Mouse (Mus musculus) layer of hippocampus, adult 2 months (tissue): ENCODE measurements at regions not wholly inside any gene's neighbourhood (a gene's known extent, or its start where the extent isn't known, plus 50 kb on each side); places are given as distances from the start of the nearest gene placed in this dataset.

ENCODE experiments used
- DNase-seq, 2 experiments: peaks; one replicate each; pipeline ENCODE4 v3.0.0; 2022; ENCODE audit warnings: low spot score in 2 of 2
- H3K27ac ChIP-seq: fragments of 200-600 bp; 2 replicates; pipeline ENCODE4 v1.8.1; 2022
- H3K4me3 ChIP-seq: fragments of 200-600 bp; 2 replicates; pipeline ENCODE4 v1.8.1; 2022; ENCODE audit warnings: mild to moderate bottlenecking
- CTCF ChIP-seq: fragments of 200-600 bp; conservative IDR thresholded peaks from 2 replicates; pipeline ENCODE4 v1.8.1; 2022; ENCODE audit warnings: antibody characterized with exemption, mild to moderate bottlenecking, moderate library complexity

GRCm38 (mm10) chr5:102311570-102311969 lies 169.6 kb upstream of the Arhgap24 start:
- H3K27ac ChIP-seq: no peak overlapping the region
- H3K4me3 ChIP-seq: no peak overlapping the region
- TF ChIP-seq CTCF: no peak
- no peak for DNase-seq

DNA sequence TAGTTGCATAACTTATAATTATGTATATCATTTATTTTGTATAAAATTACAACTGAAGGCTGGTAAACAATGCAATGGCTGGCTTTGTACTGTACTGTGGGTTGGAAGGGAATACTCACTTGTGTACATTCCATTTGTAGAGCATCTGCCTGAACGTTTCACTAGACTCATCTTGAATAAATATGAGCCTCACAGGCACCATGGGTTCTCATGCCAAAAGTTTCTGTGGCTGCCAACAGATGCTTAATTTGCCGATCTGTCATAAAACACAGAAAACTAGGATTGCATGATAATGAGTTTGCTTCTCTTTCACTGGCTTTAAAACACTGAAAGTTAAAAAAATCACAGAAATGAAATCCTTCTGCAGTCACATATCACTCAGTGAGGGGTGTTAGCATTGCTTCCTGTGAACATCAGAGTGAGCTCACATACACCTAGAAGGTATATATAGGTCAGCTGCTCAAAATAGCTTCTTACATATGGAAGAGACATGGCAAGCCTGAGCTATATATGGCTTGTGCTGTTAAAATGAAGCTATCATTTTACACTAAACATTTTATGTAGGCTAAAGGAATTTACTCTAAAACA lies 152.9 kb upstream of the Arhgap24 start:
- no peak for TF ChIP-seq CTCF
- no peak overlapping the region for H3K27ac ChIP-seq

GRCm38 (mm10) chr5:102333894-102334293 lies 147.3 kb upstream of the Arhgap24 start:
- TF ChIP-seq CTCF: no peak
- no peak for DNase-seq
- H3K4me3 ChIP-seq: no peak overlapping the region
- no peak overlapping the region for H3K27ac ChIP-seq

More for the DNA sequence above, 152.9 kb upstream of the Arhgap24 start:
- peak; percentile 37 to 71 for DNase-seq
- H3K4me3 ChIP-seq: no peak overlapping the region

DNA sequence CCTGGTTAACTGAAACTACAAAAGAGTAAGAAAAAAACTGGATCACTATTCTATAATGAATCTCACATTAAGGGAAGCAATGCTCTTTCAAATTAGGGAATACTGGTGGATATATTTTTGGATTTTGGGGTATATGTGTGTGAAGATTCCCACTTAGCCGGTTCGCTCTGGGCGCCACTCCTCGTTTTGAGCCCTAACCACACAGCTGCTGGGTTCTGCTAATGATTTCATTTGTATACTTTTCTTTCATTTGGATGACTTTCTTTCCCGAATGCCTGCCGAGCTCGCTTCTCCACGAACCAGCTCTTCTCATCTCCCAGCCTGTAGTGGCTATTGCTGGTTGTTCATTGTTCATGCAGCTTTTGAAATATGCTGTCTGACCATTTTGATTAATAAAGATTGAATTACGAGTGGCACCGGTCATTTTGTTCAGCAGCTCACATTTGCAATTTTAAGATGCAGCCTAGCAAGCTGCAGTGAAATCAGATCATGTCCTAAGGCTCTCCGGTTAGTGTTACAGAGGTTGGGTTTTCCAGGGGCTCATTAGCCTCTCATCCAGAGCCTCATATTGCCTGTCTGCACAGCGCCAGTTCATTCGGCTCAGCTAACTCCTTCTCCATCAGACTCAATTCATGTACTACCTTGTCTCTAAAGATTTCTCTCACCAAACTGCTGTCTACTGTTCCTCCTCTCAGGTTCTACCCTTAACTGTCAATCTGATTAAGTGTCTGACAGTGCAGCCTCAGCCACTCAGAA lies 146.6 kb upstream of the Arhgap24 start:
- H3K4me3 ChIP-seq: no peak overlapping the region
- TF ChIP-seq CTCF: no peak
- no peak for DNase-seq
- no peak overlapping the region for H3K27ac ChIP-seq

DNA sequence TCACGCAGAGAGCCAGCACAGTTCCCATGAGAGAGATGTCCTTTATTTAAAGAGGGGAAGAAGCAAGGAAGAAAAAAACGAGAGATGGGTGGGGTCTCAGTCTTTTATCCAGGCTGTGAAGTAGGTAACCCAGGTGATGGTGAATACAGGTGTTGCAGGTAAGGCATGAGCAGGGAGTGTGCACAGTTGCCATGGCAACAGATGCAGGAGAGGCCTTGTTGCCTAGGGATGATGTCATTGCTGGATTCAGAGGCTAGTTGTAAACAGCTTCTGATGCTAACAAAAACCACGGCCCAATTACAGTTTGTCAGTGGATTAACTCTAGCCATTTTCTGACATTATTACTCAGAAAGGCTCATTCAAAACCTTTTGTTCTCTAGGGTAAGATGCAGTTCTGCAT lies 114.7 kb upstream of the Arhgap24 start:
- DNase-seq: no peak
- H3K27ac ChIP-seq: no peak overlapping the region
- no peak overlapping the region for H3K4me3 ChIP-seq
- TF ChIP-seq CTCF: no peak

GRCm38 (mm10) chr5:102373309-102373971 lies 107.8 kb upstream of the Arhgap24 start:
- no peak for TF ChIP-seq CTCF
- peak; percentile 18 to 38 for DNase-seq
- H3K4me3 ChIP-seq: no peak overlapping the region; the same call in 1 of the 2 replicates
- no peak overlapping the region for H3K27ac ChIP-seq

DNA sequence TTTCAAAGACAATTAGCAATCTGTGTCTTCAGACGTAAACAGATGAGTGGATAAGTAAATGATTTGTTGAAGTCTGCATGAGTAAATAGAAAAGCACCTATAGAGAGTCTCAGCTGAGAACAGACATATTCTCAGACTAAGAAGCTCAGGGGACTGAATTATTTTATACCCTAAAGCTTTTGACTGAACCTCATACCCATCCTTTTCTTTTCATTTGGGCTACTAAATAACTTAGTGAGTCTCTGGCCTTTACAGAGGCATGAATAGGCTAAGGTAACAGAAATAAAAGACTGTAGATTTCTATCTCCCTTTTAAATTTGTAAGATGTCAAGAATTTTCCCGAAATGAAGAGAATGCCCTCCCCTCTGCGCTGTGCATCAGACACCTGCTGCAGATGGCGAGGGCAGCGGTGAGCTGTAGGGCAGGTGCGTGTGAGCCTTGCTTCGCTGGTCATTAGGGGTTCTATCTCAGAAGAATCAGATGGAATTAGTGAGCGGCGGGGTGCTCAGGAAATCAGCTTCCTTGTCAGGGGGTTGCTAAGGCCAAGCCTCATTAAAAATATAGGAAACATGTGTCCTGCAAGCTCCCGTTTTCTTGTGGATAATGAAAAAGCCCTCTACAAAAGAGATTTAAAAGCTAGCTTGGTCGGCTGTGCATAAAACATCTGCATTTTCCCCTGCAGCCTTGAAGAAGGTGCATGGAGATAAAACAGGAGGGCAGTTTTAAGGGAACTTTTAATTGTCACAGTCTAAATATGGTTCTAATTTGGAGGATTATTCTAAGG lies 107.0 kb upstream of the Arhgap24 start:
- DNase-seq: no peak
- no peak overlapping the region for H3K27ac ChIP-seq
- no peak overlapping the region; the same call in 1 of the 2 replicates for H3K4me3 ChIP-seq
- TF ChIP-seq CTCF: no peak

GRCm38 (mm10) chr5:102375339-102375738 lies 105.9 kb upstream of the Arhgap24 start:
- no peak for DNase-seq

DNA sequence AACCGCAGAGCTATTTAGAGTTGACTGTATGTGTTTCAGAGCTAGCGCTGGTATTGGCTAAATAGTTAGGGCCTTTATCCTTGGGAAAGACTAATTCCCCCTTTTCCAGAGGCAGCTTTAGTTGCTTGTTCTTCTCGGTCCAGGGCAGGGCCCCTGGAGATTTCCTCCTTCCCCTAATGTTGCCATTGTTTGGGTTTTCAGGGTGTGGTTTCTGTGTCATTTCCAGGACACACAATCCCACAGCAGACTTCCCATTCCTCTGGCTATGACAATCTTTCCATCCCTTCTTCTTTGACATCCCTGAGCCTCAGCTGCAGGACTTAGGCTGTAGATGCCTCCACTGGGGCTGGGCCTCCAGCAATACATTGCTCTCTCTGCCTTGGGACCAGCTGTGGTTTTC lies 87.2 kb upstream of the Arhgap24 start:
- DNase-seq: no peak
- Histone ChIP-seq H3K27ac (no peak overlapping the region), H3K4me3 (no peak overlapping the region)
- no peak for TF ChIP-seq CTCF

More at GRCm38 (mm10) chr5:102375339-102375738, 105.9 kb upstream of the Arhgap24 start:
- Histone ChIP-seq H3K4me3 (no peak overlapping the region), H3K27ac (no peak overlapping the region)
- no peak for TF ChIP-seq CTCF

DNA sequence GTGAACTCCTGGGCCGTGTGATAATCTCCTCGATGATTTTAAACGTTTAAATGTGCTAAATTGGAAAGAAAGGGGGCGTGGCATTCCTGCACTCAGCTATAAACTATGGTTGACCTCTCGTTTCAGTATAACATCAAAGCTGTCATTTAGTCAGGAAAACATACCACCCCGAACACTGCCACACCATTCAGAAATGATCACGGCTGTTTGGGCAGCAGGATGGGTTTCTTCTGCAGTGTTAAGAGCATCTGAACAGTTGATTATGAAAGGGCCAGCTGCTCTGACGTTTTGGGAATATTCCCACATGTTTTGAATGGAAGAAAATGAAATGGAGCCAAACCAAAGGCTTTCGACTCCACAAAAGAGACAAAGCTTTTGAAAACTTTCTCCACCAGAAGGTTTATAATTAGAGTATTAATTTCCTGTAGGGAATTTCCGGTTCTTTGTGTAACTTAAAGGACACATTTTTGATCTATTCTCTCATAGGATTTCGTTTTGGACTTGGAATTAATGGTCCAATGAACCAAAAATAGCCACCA lies 85.5 kb upstream of the Arhgap24 start:
- no peak overlapping the region for H3K4me3 ChIP-seq
- no peak overlapping the region for H3K27ac ChIP-seq
- DNase-seq: no peak
- no peak for TF ChIP-seq CTCF

GRCm38 (mm10) chr5:102399006-102399405 lies 82.2 kb upstream of the Arhgap24 start:
- DNase-seq: no peak
- no peak overlapping the region for H3K27ac ChIP-seq
- no peak for TF ChIP-seq CTCF
- no peak overlapping the region for H3K4me3 ChIP-seq

- TF ChIP-seq CTCF: no peak
- no peak for DNase-seq
- Histone ChIP-seq H3K27ac (no peak overlapping the region), H3K4me3 (no peak overlapping the region)
These were observed 63.5 kb upstream of the Arhgap24 start for GRCm38 (mm10) chr5:102417642-102418041.
